Mouse (Mus musculus): ENCODE measurements around the gene Tex19.2.

DNA sequence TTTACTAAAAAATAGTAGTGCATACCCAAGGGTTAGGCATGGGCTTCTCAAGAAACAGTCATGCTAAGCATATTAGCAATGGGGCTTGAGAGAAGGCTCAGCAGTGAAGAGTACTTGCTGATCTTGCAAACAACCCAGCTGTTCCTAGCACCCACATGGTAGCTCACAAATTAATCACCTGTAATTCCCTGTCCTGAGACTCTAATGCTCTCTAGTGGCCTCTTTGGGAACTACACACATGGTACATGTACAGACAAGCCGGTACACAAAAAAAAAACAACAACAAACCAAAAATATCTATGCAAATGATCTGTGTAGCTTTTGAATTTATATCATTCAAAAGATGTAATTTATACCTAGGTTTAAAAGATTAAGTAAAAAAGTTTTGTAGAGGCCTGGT, 7.9 kb upstream of the Tex19.2 start:
- TF ChIP-seq CTCF (IDR thresholded peaks at IDR 0.05; ENCODE audit: control insufficient read depth, insufficient read depth, low read length) = no peak
- TF ChIP-seq POLR2A (IDR thresholded peaks at IDR 0.05; ENCODE audit: borderline replicate concordance, control insufficient read depth, low read depth, low read length) = no peak

All from bone marrow, adult 2 months (tissue).